Mouse (Mus musculus) ES-E14 (cell line): ENCODE data around the gene Glp1r. TPM values are rescaled to one million over a fixed set of nuclear protein-coding genes. Genes with fewer than 3 reads are reported as not detected.

Experiments
- DNase-seq: peaks from one replicate; pipeline ENCODE4 v3.0.0-alpha.2; 2013; ENCODE audit warnings: low read depth, low spot score
- H3K27ac ChIP-seq: 2 replicates; pipeline ENCODE4 v1.5.1; 2012; ENCODE audit warnings: low read depth, mild to moderate bottlenecking, low read length, moderate library complexity, mixed read lengths; ENCODE audit not compliant: poor library complexity, insufficient read depth, severe bottlenecking
- H3K36me3 ChIP-seq: 2 replicates; pipeline ENCODE4 v1.6.1; 2012; ENCODE audit warnings: mild to moderate bottlenecking, low read length, moderate library complexity, mixed read lengths; ENCODE audit not compliant: control insufficient read depth, poor library complexity, insufficient read depth, severe bottlenecking
- H3K4me1 ChIP-seq, 2 experiments: fragments of 150-350 bp in 1 of 2; sonication (generic) in 1 of 2; 2 replicates each; pipeline ENCODE4 v1.6.1; 2012; ENCODE audit warnings: low read length in 2 of 2, mild to moderate bottlenecking in 1 of 2, mixed read lengths in 1 of 2; ENCODE audit not compliant: control insufficient read depth in 2 of 2, insufficient read depth in 2 of 2, poor library complexity in 1 of 2
- H3K4me3 ChIP-seq, 2 experiments: fragments of 150-350 bp in 1 of 2; sonication (generic) in 1 of 2; 2 replicates each; pipeline ENCODE4 v1.5.1; 2012; ENCODE audit warnings: low read length in 2 of 2, low read depth in 1 of 2, mild to moderate bottlenecking in 1 of 2, mixed read lengths in 1 of 2; ENCODE audit not compliant: insufficient read depth in 1 of 2, poor library complexity in 1 of 2, severe bottlenecking in 1 of 2
- H3K9ac ChIP-seq: 2 replicates; pipeline ENCODE4 v1.6.1; 2012; ENCODE audit warnings: low read depth, mild to moderate bottlenecking, low read length, mixed read lengths; ENCODE audit not compliant: poor library complexity, insufficient read depth, severe bottlenecking
- H3K9me3 ChIP-seq: fragments of 150-350 bp; sonication (generic); 2 replicates; pipeline ENCODE4 v1.6.1; 2012; ENCODE audit warnings: low read depth, mild to moderate bottlenecking, low read length; ENCODE audit not compliant: control insufficient read depth, insufficient read depth
- CHD2 ChIP-seq: IDR thresholded peaks from 2 replicates; pipeline ENCODE4 v1.6.1; 2014; ENCODE audit warnings: mild to moderate bottlenecking, low read depth, low read length, inconsistent platforms
- HCFC1 ChIP-seq: IDR thresholded peaks from 2 replicates; pipeline ENCODE4 v1.6.1; 2012; ENCODE audit warnings: low read length, inconsistent platforms, borderline replicate concordance; ENCODE audit not compliant: insufficient read depth
- MAFK ChIP-seq: IDR thresholded peaks from 2 replicates; pipeline ENCODE4 v1.6.1; 2014; ENCODE audit warnings: mild to moderate bottlenecking, low read depth, low read length, inconsistent platforms; ENCODE audit not compliant: insufficient read depth
- ZC3H11A ChIP-seq: IDR thresholded peaks from 2 replicates; pipeline ENCODE4 v1.6.1; 2012; ENCODE audit warnings: low read depth, mild to moderate bottlenecking, inconsistent platforms, low read length, borderline replicate concordance
- ZNF384 ChIP-seq: IDR thresholded peaks from 2 replicates; pipeline ENCODE4 v1.6.1; 2012; ENCODE audit warnings: low read depth, low read length, inconsistent platforms
- in situ Hi-C, 2 experiments: fragments of 600-800 bp; cut with MboI; formaldehyde crosslinking; loops; one replicate each; pipeline ENCODE4 v1.15.1; 2025; ENCODE audit warnings: low sequenced_read_pairs in 2 of 2, inconsistent platforms in 1 of 2; ENCODE audit not compliant: unreplicated experiment in 2 of 2
- total RNA-seq: library from RNA; depleted of rRNA; stranded (reverse); fragments of 300-350 nt; gene quantifications from 2 replicates; pipeline ENCODE4 v1.2.3, GENCODE M21; 2012

Gene Glp1r
- total RNA-seq, 1 experiment = 2.5 TPM

- no peak overlapping the region for H3K4me3 ChIP-seq
- DNase-seq = no peak
- in situ Hi-C loops = no loop called here
- H3K27ac ChIP-seq = no peak overlapping the region
- no peak overlapping the region for H3K9ac ChIP-seq
- H3K9me3 ChIP-seq = no peaks in the 10 kb centered on the region
- peaks cover 5% of the 10 kb centered on the region; the same call in 1 of the 2 replicates for H3K36me3 ChIP-seq
- peaks cover 14 to 31% of the 10 kb centered on the region in 2 experiments for H3K4me1 ChIP-seq
- TF ChIP-seq CHD2 (no peak), MAFK (no peak), ZC3H11A (no peak), ZNF384 (no peak), HCFC1 (no peak)
These were observed 19.4 kb upstream of the Glp1r start for GRCm38 (mm10) chr17:30882206-30882605.

- no peak overlapping the region for H3K9ac ChIP-seq
- TF ChIP-seq HCFC1 (no peak), ZNF384 (no peak), CHD2 (no peak), ZC3H11A (no peak), MAFK (no peak)
- H3K36me3 ChIP-seq = peaks cover 5% of the 10 kb centered on the region; the same call in 1 of the 2 replicates
- H3K4me3 ChIP-seq = no peak overlapping the region
- no peak overlapping the region for H3K27ac ChIP-seq
- no peaks in the 10 kb centered on the region for H3K9me3 ChIP-seq
- no peak for DNase-seq
- peaks cover 14 to 21% of the 10 kb centered on the region in 2 experiments for H3K4me1 ChIP-seq
- in situ Hi-C loops = no loop called here
These were observed 18.1 kb upstream of the Glp1r start for GRCm38 (mm10) chr17:30883534-30883933.

- no peak for DNase-seq
- Histone ChIP-seq H3K4me1 (peaks cover 0 to 7% of the 10 kb centered on the region in 2 experiments; a peak in 1 of 4 replicates), H3K27ac (no peak overlapping the region), H3K9me3 (no peaks in the 10 kb centered on the region), H3K9ac (no peak overlapping the region), H3K36me3 (no peaks in the 10 kb centered on the region), H3K4me3 (no peak overlapping the region)
- no peak for TF ChIP-seq ZNF384
- TF ChIP-seq MAFK = no peak
- TF ChIP-seq ZC3H11A = no peak
- no peak for TF ChIP-seq CHD2
- TF ChIP-seq HCFC1 = no peak
- in situ Hi-C loops = no loop called here
These were observed 9.5 kb upstream of the Glp1r start for GRCm38 (mm10) chr17:30892086-30892485.

GRCm38 (mm10) chr17:30892730-30893129, 8.9 kb upstream of the Glp1r start:
- no peak overlapping the region for H3K4me3 ChIP-seq
- peaks cover 0 to 7% of the 10 kb centered on the region in 2 experiments; a peak in 1 of 4 replicates for H3K4me1 ChIP-seq
- no peaks in the 10 kb centered on the region for H3K9me3 ChIP-seq
- TF ChIP-seq CHD2 (no peak), ZNF384 (no peak), ZC3H11A (no peak), HCFC1 (no peak), MAFK (no peak)
- H3K36me3 ChIP-seq = no peaks in the 10 kb centered on the region
- H3K9ac ChIP-seq = no peak overlapping the region
- H3K27ac ChIP-seq = no peak overlapping the region
- peak; percentile 88 for DNase-seq
- in situ Hi-C loops = no loop called here
